Mouse (Mus musculus): ENCODE measurements around the gene Cplx2. TPM values are rescaled to one million over a fixed set of nuclear protein-coding genes. Genes with fewer than 3 reads are reported as not detected.

Gene Cplx2
- 19.7 and 28.1 TPM in 2 replicates for total RNA-seq (2021)
- long read RNA-seq, partial matches to known transcripts = 0 of 8 reads
- long read RNA-seq, other reads (novel, unspliced or antisense) = 8 of 8 reads

DNA sequence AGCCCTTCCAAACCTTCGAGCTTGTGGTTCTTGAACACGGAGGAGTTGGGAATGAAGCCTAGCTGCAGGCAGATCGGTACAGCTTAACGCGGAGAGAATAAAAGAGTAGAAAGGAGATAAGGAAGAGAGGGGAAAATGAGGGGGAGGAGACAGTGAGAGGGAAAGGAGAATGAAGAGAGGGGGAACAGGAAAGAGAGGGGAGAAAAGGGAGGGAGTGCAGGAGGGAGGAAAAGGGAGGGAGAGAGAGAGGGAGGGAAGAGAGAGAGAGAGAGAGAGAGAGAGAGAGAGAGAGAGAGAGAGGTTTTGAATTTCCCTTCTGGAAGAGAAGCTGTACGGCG, at the start of gene Cplx2:
Gene Cplx2, plus strand, starts transcription at position 301 of the 338 bp plus-strand sequence.
- DNase-seq = no peak

DNA sequence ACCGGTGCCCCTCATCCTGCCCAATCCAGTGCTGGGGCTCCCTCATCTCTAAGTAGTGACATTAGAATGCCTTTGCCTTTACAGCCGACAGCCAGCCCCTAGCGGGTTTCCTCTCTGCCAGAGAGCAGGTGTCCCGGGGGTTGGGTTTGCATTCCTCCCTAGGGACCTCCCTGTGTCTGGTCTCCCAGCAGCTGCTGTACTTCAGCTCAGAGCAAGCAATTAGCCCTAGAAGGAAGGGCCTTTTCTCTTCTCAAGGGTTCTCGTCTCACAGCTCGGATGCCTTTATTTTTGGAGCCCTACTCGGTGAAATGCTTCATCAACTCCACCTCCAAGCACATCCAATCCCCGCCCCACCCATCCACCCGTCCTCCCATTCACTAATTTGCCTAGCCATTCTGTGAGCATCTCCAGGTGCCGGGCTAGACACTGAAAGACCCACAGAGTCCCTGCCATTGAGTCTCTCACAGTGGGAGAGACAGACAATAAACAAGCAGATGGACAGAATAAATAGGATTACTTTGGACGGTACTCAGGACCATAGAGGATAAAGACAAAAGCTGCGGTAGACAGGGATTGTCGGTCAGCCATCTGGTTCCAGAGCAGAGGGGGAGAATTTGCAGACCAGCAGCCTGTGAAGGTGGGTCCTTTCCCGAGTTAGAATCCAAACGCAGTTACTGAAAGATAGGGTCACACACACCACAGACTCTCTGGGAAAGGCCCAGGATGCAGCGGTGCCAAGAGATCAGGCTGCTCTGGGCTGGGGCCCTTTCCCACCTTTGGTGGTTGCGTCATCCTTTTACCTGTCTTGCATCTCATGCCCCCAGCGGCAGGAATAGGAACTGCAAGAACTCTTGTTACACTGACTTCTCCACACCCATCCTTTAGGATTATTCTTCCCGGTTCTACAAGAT, 48.5 kb upstream of the Cplx2 start:
- peak; percentile 34 for DNase-seq

GRCm38 (mm10) chr13:54323307-54324165, 47.6 kb upstream of the Cplx2 start:
- no peak for DNase-seq

DNA sequence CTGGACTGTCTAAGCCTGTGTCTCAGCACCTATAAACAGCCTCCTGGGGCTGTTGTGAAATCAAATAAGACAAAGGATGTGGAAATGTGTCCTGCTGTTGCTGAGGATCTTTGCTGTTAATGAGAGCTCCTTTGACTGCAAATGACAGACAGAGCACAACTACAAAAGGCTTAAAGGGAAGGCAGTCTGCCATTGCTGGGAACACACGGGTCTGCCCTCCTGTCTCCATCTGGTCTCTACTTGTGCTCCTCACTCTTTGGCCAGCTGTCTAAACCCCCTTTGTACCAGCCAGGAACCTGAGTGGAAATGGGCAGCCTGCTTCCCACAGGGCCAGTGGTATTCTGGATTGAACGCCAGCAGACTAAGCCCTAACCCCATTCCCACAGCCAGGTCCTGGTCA, 47.0 kb upstream of the Cplx2 start:
- DNase-seq = no peak

DNA sequence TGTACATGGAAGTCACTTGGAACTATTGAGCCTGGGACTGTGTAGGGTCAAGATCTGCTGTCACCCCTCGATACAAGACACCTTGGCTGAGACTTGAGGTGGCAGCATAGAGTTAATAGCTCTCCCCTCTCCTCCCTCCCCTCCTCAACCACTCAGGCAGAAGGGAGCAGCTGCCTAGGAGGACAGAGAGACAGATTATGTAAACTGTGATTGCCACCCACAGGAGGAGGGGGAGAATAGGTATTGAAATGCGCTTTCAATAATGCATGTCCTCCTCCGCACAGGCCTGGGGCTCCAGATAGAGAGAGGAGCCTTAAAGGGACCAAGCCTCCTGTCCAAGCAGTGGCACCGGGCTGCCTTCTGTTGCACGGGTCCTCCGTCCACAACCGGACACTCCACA, 45.3 kb upstream of the Cplx2 start:
- no peak for DNase-seq

DNA sequence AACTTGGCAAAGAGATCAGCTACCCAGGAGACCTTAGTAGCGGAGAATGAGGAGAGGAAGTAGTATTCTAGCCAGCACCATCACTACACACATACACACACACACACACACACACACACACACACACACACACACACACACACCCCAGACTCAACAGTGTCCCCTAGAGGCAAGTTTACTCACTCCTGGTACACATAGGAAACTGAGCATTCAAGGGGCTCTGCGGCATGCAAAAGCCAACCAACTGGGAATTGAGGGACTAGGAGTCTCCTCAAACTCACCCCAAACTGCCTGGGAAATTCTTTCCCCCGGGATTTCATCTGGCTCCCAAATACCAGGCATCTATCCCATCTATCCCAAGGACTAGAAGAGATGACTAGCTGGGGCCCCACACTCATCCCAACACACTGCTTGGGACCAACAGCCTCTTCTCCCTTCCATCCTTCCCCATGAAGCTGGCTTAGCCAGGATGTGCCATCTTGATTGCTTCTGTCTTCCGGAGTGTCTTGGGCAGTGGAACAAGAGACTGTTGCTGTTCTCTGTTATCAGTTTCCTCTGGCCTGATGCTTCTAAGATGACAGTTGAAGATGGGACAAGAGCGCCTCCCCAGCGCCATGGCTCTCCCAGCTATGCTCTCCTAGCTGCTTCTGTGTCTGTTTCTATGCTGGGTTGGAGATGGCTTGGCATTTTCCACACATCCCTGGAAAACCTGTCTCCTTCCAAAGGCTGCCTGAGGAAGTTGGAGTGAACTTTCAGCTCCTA, 44.3 kb upstream of the Cplx2 start:
- DNase-seq = no peak

- no peak for DNase-seq
Observed at GRCm38 (mm10) chr13:54328029-54328428, 43.1 kb upstream of the Cplx2 start.

- no peak for DNase-seq
Observed at GRCm38 (mm10) chr13:54328954-54329490, 42.1 kb upstream of the Cplx2 start.

- DNase-seq = no peak
Observed at GRCm38 (mm10) chr13:54331825-54332675, 39.1 kb upstream of the Cplx2 start.

- DNase-seq = no peak
Observed at GRCm38 (mm10) chr13:54332921-54333477, 38.1 kb upstream of the Cplx2 start.

- DNase-seq = no peak
Observed at GRCm38 (mm10) chr13:54337058-54337457, 34.1 kb upstream of the Cplx2 start.

- DNase-seq = peak; percentile 27
Observed at GRCm38 (mm10) chr13:54337541-54337940, 33.6 kb upstream of the Cplx2 start.

GRCm38 (mm10) chr13:54338815-54339214, 32.3 kb upstream of the Cplx2 start:
- no peak for DNase-seq

DNA sequence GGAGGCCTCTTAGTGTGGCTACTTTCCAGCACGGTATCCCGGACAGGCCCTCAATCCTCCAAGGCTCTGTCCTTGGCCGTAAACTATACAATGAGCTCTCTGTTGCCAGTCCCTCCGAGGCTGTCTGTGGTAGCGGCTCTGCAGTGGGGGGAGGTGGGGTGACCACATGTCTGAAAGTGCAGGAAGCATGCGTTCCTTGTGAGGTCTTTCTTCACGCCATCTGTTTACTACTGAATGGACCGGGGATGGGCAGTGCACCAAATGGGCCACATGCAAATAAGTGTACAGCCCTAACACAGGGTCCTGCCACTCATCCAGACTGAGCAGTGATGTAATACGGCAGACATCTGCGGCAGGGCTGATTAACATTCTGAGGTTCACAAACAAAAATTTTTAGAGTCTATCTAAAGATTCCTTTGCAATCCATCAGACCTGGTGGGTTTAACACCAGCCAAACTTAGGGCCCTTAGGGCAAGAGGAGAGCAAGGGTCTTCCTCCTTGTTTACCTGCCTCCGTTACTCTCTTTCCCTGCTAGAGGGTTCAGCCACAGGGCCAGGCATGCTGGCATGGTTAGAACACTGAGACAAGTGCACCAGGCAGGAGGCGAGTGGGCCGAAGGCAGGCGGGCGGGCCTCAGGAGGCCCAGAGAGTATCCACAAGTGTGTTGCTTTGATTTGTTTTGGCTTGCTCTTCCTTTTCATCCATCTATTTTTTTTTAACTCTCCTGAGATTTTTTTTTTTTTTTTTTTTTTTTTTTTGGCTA, 25.1 kb upstream of the Cplx2 start:
- no peak for DNase-seq

DNA sequence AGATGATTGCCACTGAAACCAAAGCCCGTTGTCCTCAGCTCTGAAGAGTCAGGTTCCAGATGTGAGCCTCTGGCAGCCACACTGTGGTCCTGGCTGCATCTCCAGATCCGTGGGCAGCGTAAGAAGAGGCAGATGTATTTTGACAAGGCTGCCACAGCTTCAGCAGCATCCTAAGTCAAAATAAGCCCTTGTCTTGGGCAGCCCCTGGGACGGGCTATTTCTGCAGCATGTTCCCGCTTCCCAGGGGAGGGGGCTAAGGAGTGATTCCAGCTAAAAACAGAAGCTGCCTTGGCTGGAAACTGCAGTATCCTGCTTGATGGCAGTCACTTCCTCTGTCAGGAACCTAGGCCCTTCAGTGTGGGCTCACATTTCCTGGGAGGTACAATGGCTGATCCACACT, 23.1 kb upstream of the Cplx2 start:
- DNase-seq = no peak

DNA sequence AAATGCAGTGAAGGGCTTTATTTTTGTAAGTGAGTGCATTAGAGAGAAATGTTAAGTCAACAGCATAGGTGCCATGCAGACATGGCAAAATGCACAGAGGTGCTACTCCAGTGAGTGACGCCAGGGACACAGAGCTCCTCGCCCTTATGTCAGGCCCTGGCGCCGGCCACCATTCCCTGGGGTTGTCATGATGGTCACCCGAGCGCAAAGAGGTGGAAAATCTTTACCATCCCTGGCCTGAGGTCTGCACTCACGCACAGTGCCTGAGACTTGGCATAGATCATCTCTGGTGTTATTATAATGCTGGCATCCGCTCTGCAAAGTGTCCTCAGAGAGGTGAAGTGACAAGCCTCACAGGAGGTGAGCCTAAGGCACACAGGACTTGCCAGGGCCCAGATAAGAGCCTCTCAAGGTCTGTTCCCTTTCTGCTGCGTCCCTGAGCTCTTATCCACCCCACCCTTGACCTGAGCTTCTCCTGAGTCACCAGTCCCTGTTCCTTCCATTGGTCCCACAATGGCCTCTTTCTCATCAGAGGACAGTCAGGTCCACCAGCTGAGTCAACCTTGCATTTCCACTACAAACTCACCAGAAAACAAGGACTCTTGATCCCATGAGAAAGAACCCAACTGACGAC, 21.9 kb upstream of the Cplx2 start:
- peak; percentile 13 for DNase-seq

DNA sequence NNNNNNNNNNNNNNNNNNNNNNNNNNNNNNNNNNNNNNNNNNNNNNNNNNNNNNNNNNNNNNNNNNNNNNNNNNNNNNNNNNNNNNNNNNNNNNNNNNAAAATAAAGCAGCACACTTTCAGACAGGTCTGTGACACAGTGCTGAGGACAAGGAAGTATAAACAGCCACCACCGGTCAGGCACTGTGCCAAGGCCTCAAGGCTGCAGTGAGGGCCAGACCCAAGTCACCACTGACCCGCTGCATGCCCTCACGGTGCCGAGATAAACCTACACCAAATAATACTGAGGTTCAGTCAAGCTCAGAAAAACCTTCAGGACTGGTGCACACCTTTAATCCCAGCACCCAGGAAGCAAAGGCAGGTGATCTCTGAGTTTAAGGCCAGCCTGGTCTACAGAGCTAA, 13.7 kb upstream of the Cplx2 start:
- DNase-seq = peak; percentile 88

- no peak for DNase-seq
Observed at GRCm38 (mm10) chr13:54359181-54359580, 12.0 kb upstream of the Cplx2 start.

- DNase-seq = no peak
Observed at GRCm38 (mm10) chr13:54364686-54365085, 6.5 kb upstream of the Cplx2 start.
